Mouse (Mus musculus) midbrain, embryonic 13.5 days (tissue): ENCODE data around the gene Abcb10. TPM values are rescaled to one million over a fixed set of nuclear protein-coding genes. Genes with fewer than 3 reads are reported as not detected.

Experiments
- ATAC-seq: fragments of 200-750 bp; cut with Nextera tagmentation; 2 replicates; pipeline ENCODE4 v1.8.0; 2017; ENCODE audit warnings: mild to moderate bottlenecking, moderate TSS enrichment, moderate library complexity
- H3K27ac ChIP-seq: fragments of 300-500 bp; sonication (generic); 2 replicates; pipeline ENCODE4 v1.5.1; 2015; ENCODE audit warnings: inconsistent platforms, mild to moderate bottlenecking, moderate library complexity
- H3K27me3 ChIP-seq: fragments of 300-500 bp; sonication (generic); 2 replicates; pipeline ENCODE4 v1.6.1; 2015; ENCODE audit warnings: mild to moderate bottlenecking, inconsistent platforms
- H3K36me3 ChIP-seq: fragments of 300-500 bp; sonication (generic); 2 replicates; pipeline ENCODE4 v1.6.1; 2015; ENCODE audit warnings: mild to moderate bottlenecking, inconsistent platforms
- H3K4me1 ChIP-seq: fragments of 300-500 bp; sonication (generic); replicated peaks from 2 replicates; pipeline ENCODE4 v1.6.1; 2015; ENCODE audit warnings: inconsistent platforms
- H3K4me2 ChIP-seq: fragments of 300-500 bp; sonication (generic); replicated peaks from 2 replicates; pipeline ENCODE4 v1.6.1; 2015; ENCODE audit warnings: moderate library complexity, mild to moderate bottlenecking, inconsistent platforms
- H3K4me3 ChIP-seq: fragments of 300-500 bp; sonication (generic); replicated peaks from 2 replicates; pipeline ENCODE4 v1.5.1; 2015; ENCODE audit warnings: mild to moderate bottlenecking, inconsistent platforms
- H3K9ac ChIP-seq: fragments of 300-500 bp; sonication (generic); replicated peaks from 2 replicates; pipeline ENCODE4 v1.6.1; 2015; ENCODE audit warnings: mild to moderate bottlenecking, inconsistent platforms
- H3K9me3 ChIP-seq: fragments of 300-500 bp; sonication (generic); 2 replicates; pipeline ENCODE4 v1.6.1; 2016; ENCODE audit warnings: mild to moderate bottlenecking, inconsistent platforms
- WGBS: fragments of 180-500 bp; shearing (Covaris S2); methylation state at CpG from one replicate; pipeline ENCODE4 v1.1.7; 2015; 5-methylcytosine and 5-hydroxymethylcytosine counted together
- polyA plus RNA-seq: library from polyadenylated mRNA; unstranded; fragments of >200 nt; fragmentation: Nextera tagmentation; extraction: Ambion mirVana; gene quantifications from 2 replicates; pipeline ENCODE4 v1.2.1, GENCODE M21; 2015

Gene Abcb10
- polyA plus RNA-seq, 1 experiment from 2014 or later = 12.2 TPM

DNA sequence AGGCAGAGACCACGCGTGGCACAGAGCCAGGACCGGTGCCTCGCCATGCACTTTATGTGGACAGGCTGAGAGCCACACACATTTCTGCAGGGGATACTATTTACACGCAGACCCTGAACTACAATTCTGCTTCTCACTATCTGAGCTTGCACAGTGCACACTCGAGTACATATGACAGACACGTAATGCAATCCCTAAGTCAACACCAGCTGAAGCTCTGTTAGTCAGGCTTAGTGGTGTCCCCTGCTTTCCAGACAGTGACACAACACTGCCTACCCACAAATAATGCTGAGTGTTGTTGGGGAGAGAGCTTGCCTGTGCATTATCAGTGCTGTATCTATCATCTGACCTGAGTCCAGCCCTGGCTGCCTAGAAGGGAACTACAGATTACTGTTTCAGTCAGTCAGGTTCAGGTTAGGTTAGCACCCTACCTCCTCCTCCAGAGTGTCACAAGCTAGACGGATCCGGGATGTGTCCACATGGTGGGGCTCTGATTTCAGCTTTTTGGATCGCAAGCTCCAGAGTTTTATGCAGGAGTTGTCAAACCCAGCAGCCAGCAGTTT, 19.7 kb upstream of the Abcb10 start:
- Histone ChIP-seq H3K27me3 (no peaks in the 10 kb centered on the region), H3K4me3 (no peak overlapping the region), H3K9ac (no peak overlapping the region), H3K9me3 (no peaks in the 10 kb centered on the region), H3K4me2 (no peak overlapping the region), H3K27ac (no peak overlapping the region), H3K36me3 (peaks cover 78% of the 10 kb centered on the region), H3K4me1 (no peaks in the 10 kb centered on the region)
- ATAC-seq = no peak
- 97% methylated on average over 10 of the region's 10 CpGs for WGBS

DNA sequence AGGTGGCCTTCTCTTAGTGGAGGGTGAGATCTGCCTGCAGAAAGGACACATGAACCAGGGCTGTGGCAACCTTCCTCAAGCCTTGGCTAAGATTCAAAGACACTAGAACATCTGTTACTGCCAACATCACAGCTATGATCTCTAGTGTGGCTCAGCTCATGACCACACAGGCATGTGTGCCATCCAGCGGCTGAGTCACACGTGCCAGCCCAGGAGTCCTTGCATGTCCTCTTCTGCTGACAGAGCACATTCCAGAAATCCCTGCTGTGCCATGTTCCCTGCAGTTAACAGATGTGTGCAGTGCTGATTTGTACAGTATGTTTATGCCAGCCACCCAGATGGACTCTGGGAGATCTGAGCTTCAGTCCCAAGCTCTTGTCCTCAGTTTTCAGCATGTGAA, 16.6 kb upstream of the Abcb10 start:
- peaks cover 69% of the 10 kb centered on the region for H3K36me3 ChIP-seq

DNA sequence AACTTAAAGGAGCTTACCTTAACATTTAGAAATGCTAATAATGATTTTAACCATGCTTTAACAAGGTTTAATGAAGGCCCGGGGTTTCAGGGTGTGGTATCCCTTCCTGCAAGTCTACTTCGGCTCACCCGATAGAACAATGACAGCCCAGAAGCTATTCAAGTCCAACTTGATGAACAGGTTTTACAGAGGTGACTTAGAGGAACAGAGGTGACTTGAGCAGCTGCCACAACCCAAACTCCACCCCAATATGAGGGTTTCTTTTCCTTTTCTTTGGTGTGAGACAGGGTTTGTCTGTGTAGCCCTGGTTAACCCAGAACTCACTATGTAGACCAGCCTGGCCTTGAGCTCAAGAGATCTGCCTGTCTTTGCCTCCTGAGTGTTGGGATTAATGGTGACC, 11.1 kb upstream of the Abcb10 start:
- WGBS = 96% methylated on average over 3 of the region's 3 CpGs
- no peak for ATAC-seq
- Histone ChIP-seq H3K4me1 (no peaks in the 10 kb centered on the region), H3K4me3 (no peak overlapping the region), H3K9me3 (no peaks in the 10 kb centered on the region), H3K27me3 (no peaks in the 10 kb centered on the region), H3K36me3 (peaks cover 30% of the 10 kb centered on the region), H3K9ac (no peak overlapping the region), H3K4me2 (no peak overlapping the region), H3K27ac (no peak overlapping the region)

More for the DNA sequence above, 16.6 kb upstream of the Abcb10 start:
- no peak overlapping the region for H3K9ac ChIP-seq
- no peak for ATAC-seq
- no peaks in the 10 kb centered on the region for H3K27me3 ChIP-seq
- no peaks in the 10 kb centered on the region for H3K9me3 ChIP-seq
- H3K27ac ChIP-seq = no peak overlapping the region
- H3K4me2 ChIP-seq = no peak overlapping the region
- 90% methylated on average over 2 of the region's 2 CpGs for WGBS
- no peak overlapping the region for H3K4me3 ChIP-seq
- H3K4me1 ChIP-seq = no peaks in the 10 kb centered on the region

DNA sequence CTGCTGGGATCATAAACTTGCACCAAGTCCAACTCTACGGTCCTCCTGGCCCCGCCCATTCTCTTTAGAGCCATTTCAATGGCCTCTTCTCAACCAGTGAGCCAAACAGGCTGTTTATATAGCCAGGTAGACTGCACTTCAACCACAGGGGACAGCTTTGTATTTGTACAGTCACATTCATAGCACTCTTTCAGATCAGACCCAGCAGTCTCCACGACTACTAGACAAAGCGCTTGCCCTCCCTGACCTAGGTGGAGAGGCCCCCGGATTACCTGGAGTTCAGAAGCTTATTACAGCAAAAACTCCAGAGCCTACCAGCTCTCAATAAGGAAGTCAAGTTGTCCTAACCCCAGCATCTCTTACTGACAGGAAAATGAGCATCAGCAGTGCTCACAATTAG, 10.7 kb upstream of the Abcb10 start:
- Histone ChIP-seq H3K9ac (no peak overlapping the region), H3K36me3 (peaks cover 30% of the 10 kb centered on the region), H3K27me3 (no peaks in the 10 kb centered on the region), H3K9me3 (no peaks in the 10 kb centered on the region), H3K4me3 (no peak overlapping the region), H3K27ac (no peak overlapping the region), H3K4me2 (no peak overlapping the region), H3K4me1 (no peaks in the 10 kb centered on the region)
- no peak for ATAC-seq
- 93% methylated on average over 5 of the region's 5 CpGs for WGBS

DNA sequence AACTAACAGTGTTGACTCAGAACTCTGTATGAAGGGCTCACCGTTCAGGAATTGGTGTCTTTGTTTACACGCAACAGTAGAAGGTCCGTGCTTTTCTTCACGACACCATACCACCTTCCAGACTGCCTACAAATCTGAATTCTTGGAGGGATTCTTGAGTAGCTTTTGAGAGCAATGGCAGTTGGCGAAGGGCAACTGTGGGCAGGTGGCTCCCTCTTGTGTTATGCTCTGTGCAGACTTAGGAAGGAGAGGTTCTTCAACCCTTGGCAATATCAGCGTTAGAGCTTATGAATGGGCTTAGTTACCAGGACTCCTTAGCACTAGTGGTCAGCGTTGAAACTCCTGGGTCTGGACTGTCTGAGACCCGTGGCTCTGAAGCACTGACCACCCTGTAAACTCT, 9.7 kb upstream of the Abcb10 start:
- no peak for ATAC-seq

DNA sequence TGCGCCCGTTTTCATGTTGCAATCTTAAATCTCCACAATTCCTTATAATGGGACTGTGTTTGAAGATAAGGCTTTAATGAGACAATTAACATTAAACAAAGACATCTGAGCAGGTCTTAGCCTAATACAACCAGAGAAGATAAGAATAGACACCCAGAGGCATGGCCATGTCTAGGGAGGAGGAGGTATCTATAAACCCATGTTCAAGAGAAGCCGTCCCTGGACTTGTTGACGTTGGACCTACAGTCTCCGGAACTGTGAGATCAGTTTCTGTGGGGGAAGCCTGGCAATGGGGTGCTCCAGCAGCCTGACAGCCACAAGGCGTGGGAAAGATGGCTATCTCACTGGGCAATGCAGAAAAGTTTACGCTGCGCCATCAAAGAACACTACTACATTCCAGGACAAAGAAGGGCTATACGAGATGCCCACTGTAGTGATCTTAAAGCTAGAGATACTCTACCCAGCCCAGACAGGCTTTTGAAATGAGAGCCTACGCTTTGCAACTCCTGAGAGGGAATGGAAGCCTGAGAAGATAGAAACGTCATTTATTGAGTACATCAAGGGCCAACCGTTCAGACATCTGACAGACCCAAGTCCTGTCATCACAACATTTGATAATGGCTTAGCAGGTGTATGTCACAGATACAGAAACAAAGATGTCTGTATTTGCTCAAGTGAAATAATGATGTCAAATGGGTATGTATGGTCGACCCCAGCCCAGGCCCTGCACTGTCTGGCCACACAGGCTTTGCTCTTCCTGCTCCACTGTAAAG, 7.5 kb upstream of the Abcb10 start:
- H3K4me2 ChIP-seq = no peak overlapping the region
- H3K36me3 ChIP-seq = peaks cover 8% of the 10 kb centered on the region; the same call in 1 of the 2 replicates
- 85% methylated on average over 13 of the region's 13 CpGs for WGBS
- H3K9ac ChIP-seq = no peak overlapping the region
- H3K4me1 ChIP-seq = no peaks in the 10 kb centered on the region
- H3K9me3 ChIP-seq = no peaks in the 10 kb centered on the region
- ATAC-seq = no peak
- H3K4me3 ChIP-seq = no peak overlapping the region
- H3K27me3 ChIP-seq = no peaks in the 10 kb centered on the region
- H3K27ac ChIP-seq = no peak overlapping the region

More for the DNA sequence above, 9.7 kb upstream of the Abcb10 start:
- Histone ChIP-seq H3K27ac (no peak overlapping the region), H3K9me3 (no peaks in the 10 kb centered on the region), H3K4me3 (no peak overlapping the region), H3K4me1 (no peaks in the 10 kb centered on the region), H3K9ac (no peak overlapping the region), H3K4me2 (no peak overlapping the region), H3K36me3 (peaks cover 24% of the 10 kb centered on the region), H3K27me3 (no peaks in the 10 kb centered on the region)
- WGBS = 89% methylated on average over 8 of the region's 8 CpGs

DNA sequence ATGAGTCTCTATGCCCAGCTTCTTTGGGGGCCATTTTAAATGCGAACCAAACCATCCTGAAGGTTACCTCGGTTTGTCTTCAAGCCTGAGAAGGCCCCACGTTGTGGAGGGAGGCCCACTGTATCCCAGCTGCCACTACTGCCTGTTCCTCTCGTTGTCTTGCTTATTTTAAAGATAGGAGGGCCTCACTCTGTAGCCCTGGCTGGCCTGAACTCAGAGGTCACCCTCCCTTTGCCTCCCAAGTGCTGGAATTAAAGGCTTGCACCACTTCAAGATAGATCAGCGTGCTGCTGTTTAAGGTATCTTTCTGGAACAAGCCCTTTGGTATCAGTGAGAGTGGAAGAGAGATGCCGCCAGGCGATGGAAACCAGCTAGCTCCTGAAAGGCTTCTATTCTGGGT, 6.2 kb upstream of the Abcb10 start:
- H3K9me3 ChIP-seq = no peaks in the 10 kb centered on the region
- ATAC-seq = no peak
- no peaks in the 10 kb centered on the region for H3K36me3 ChIP-seq
- WGBS = 83% methylated on average over 7 of the region's 7 CpGs
- H3K27me3 ChIP-seq = no peaks in the 10 kb centered on the region
- H3K4me2 ChIP-seq = no peak overlapping the region
- H3K4me1 ChIP-seq = no peaks in the 10 kb centered on the region
- no peak overlapping the region for H3K4me3 ChIP-seq
- no peak overlapping the region for H3K27ac ChIP-seq
- no peak overlapping the region for H3K9ac ChIP-seq

DNA sequence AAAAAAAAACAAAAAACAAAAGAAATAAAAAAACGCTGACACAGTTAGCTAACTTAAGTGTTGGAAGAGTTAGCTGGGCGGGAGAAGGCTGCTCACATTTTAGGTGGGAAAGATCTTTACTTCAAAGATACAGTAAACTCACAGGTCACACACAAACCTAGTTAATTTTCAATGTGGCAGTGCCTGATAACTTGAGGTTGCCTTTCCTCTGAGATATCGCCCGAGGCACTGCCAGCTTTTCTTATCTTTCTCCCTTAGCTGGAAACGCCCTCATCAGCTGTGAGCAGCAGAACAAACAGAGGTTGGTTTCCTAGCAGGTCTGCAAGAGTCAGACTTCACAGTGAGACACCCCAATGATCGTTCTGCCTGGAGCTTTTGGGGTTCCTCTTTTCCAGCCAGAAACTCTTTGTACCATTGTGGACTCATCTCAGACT, 5.7 kb upstream of the Abcb10 start:
- no peaks in the 10 kb centered on the region for H3K9me3 ChIP-seq
- H3K9ac ChIP-seq = no peak overlapping the region
- ATAC-seq = no peak
- no peak overlapping the region for H3K4me2 ChIP-seq
- no peak overlapping the region for H3K4me3 ChIP-seq
- H3K36me3 ChIP-seq = no peaks in the 10 kb centered on the region
- H3K4me1 ChIP-seq = no peaks in the 10 kb centered on the region
- no peak overlapping the region for H3K27ac ChIP-seq
- H3K27me3 ChIP-seq = no peaks in the 10 kb centered on the region
- 80% methylated on average over 6 of the region's 6 CpGs for WGBS

DNA sequence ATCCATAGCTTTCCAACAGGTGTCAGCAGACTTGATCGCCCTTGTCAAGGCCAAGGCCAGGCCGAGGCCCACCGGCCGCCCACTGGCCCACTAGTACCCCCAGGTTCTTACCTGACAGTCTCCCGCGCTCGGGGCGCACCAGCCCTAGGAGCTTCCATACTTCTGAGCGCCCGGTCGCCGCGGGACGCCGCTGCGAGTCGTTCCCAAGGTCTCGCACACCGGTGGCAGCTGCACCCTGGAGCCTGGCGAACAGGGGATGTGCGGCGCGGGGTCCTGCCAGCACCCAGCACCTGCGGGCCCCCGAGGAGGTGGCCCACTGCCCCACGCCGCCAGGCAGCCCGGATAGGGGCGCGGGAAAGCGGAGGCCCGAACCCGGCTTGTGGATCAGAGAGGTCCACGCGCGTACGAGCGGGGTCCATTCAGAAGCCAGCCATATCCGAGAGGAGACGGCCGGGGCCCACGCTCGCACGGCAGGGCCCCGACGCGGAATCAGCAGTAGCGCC, 580 bp downstream of the Abcb10 start:
- ATAC-seq = peak; percentile 43
- Histone ChIP-seq H3K4me1 (peaks cover 13% of the 10 kb centered on the region), H3K9ac (peak overlapping the region; percentile 87), H3K4me2 (peak overlapping the region; percentile 91), H3K27me3 (no peaks in the 10 kb centered on the region), H3K9me3 (no peaks in the 10 kb centered on the region), H3K4me3 (peak overlapping the region; percentile 82), H3K27ac (peak overlapping the region; percentile 82), H3K36me3 (no peaks in the 10 kb centered on the region)
- under 1% methylated on average over 48 of the region's 48 CpGs for WGBS

DNA sequence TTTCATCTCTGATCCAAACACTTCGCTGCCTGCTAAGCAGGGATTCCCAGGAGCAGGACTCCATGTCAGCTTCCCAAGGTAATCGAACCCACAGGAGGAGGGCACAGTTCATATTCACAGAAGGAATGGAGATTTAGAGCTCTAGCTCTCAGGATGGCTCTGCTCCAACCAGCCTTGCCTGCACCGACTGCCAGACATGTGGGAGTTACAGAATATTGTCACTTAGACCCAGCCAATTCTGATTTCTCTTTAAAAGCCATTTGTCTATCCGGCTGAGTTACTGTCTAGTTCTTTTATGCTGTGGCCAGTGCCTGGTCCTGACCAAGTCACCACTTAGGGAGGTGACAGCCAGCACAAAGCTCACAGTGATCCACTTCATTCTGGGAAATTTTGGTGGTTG, 1.2 kb downstream of the Abcb10 start:
- H3K36me3 ChIP-seq = no peaks in the 10 kb centered on the region
- ATAC-seq = no peak
- 55% methylated on average over 4 of the region's 4 CpGs for WGBS
- peak overlapping the region; percentile 82 for H3K4me3 ChIP-seq
- no peak overlapping the region for H3K27ac ChIP-seq
- H3K9me3 ChIP-seq = no peaks in the 10 kb centered on the region
- H3K27me3 ChIP-seq = no peaks in the 10 kb centered on the region
- H3K4me2 ChIP-seq = peak overlapping the region; percentile 91
- peaks cover 13% of the 10 kb centered on the region for H3K4me1 ChIP-seq
- 0 out of 2 replicates have a peak overlapping the region, but pooled peaks have one; percentile 0 for H3K9ac ChIP-seq

DNA sequence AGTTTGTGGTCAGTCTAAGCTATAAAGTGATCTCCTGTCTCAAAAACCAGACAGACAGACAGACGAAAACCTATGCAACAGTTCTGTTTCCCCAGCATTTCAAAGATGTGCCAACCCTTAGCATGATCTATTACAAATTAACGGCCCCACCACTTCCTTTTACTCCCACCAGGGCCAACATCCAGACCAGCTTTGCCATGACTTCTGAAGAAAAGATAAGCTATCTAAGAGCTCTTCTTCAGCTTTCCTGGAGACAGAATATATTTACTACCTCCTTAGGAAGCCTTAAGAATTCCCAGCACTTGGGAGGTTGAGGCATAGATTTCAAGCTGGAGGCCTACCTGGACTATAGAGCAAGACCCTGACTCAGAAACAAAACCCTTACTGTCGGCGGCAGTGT, 2.7 kb downstream of the Abcb10 start:
- peaks cover 13% of the 10 kb centered on the region for H3K4me1 ChIP-seq
- no peaks in the 10 kb centered on the region for H3K27me3 ChIP-seq
- H3K9ac ChIP-seq = no peak overlapping the region
- no peak overlapping the region for H3K4me2 ChIP-seq
- no peak overlapping the region for H3K27ac ChIP-seq
- no peaks in the 10 kb centered on the region for H3K9me3 ChIP-seq
- H3K36me3 ChIP-seq = no peaks in the 10 kb centered on the region
- no peak overlapping the region for H3K4me3 ChIP-seq
- WGBS = 74% methylated on average over 4 of the region's 4 CpGs
- ATAC-seq = no peak

DNA sequence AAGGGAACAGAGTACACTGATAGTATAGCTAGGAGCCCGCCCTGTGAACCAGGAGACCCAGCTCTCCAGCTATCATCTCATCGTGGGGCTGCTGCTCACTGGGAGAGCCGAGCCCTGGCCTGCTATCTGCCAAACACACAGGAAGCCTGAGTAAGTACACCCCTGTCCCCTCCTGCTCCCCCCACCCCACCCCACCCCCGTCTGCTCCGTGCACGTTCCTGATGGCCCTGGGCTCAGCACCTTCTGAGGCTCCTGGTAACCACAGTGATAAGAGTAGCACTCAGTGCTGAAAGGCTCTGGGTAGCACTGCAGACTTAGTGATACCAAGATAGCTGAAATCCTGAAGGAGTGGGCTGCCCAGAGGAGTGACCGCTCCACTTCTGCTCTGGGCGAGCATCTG, 4.0 kb downstream of the Abcb10 start:
- ATAC-seq = no peak
- Histone ChIP-seq H3K4me3 (no peak overlapping the region), H3K36me3 (0 out of 2 replicates have a peak, but pooled peaks cover 2% of the 10 kb centered on the region), H3K27ac (no peak overlapping the region), H3K9ac (no peak overlapping the region), H3K4me1 (peaks cover 13% of the 10 kb centered on the region), H3K4me2 (no peak overlapping the region), H3K9me3 (no peaks in the 10 kb centered on the region), H3K27me3 (no peaks in the 10 kb centered on the region)
- WGBS = 78% methylated on average over 8 of the region's 8 CpGs
